Mouse (Mus musculus): Measurements from ENCODE around the gene Abca8b. TPM values are rescaled to one million over a fixed set of nuclear protein-coding genes. Genes with fewer than 3 reads are reported as not detected.

Gene Abca8b
- 1.9 and 2.6 TPM in 2 replicates for polyA plus RNA-seq (2015; fragmentation: Nextera tagmentation; extraction: Ambion mirVana)

GRCm38 (mm10) chr11:109995624-109996023, at the start of gene Abca8b:
Abca8b (minus strand) TSS chr11:109995845.

Other genes starting within 250 kb of the Abca8b start
- not detected in 2 replicates for gene 1700012B07Rik, start 167.8 kb downstream of the Abca8b start, polyA plus RNA-seq (2015; fragmentation: Nextera tagmentation; extraction: Ambion mirVana)
- 9.8 and 10.8 TPM in 2 replicates for gene Abca8a, start 100.1 kb upstream of the Abca8b start, polyA plus RNA-seq (2015; fragmentation: Nextera tagmentation; extraction: Ambion mirVana)
- 6.7 and 8.8 TPM in 2 replicates for gene Abca9, start 172.4 kb upstream of the Abca8b start, polyA plus RNA-seq (2015; fragmentation: Nextera tagmentation; extraction: Ambion mirVana)